Mouse (Mus musculus): ENCODE data around the gene B3galt6.

DNA sequence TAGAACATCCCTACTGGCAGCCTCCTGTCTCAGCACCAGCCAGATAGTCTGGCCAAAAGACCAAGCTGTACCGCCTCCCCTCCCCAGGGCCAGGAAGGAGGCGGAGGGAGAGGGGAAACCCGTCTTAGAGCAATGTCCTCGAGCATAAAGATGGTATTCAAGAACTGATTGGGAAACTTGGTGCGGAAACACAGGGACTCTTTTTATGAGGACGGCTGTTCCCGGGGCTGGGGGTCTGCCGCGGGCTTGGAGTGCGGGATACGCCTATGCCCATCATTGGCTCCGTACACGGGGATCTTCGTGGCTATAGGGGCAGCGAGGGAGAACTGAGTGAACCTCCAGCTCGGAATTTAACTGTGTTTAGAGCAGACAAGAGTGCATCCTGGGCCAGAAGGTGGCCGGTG is 49.4 kb downstream of the B3galt6 start:
- TF ChIP-seq CTCF (IDR thresholded peaks at IDR 0.05; ENCODE audit: extremely low read depth, insufficient read length, insufficient replicate concordance, low read depth, low read length) (no peak), POLR2A (IDR thresholded peaks at IDR 0.05; ENCODE audit: low read depth, low read length) (no peak; the same call in 1 of the 2 replicates)
